Mouse (Mus musculus) thymus, adult 2 months (tissue): Measurements from ENCODE around the gene Upp2. TPM values are rescaled to one million over a fixed set of nuclear protein-coding genes. Genes with fewer than 3 reads are reported as not detected.

ENCODE experiments used
- DNase-seq: peaks from one replicate; pipeline ENCODE4 v3.0.0; 2021
- H3K27ac ChIP-seq: fragments of 200-500 bp; 2 replicates; pipeline ENCODE4 v1.5.1; 2012; ENCODE audit warnings: low read length, control low read depth; ENCODE audit not compliant: control insufficient read depth, insufficient read depth
- H3K27me3 ChIP-seq: fragments of 200-500 bp; 2 replicates; pipeline ENCODE4 v1.6.1; 2012; ENCODE audit warnings: mild to moderate bottlenecking, low read length, moderate library complexity, mixed read lengths; ENCODE audit not compliant: control insufficient read depth, insufficient read depth
- H3K36me3 ChIP-seq: fragments of 200-500 bp; 2 replicates; pipeline ENCODE4 v1.6.1; 2012; ENCODE audit warnings: mild to moderate bottlenecking, low read length, moderate library complexity; ENCODE audit not compliant: control insufficient read depth, insufficient read depth
- H3K4me1 ChIP-seq: fragments of 200-500 bp; replicated peaks from 2 replicates; pipeline ENCODE4 v1.6.1; 2012; ENCODE audit warnings: low read length; ENCODE audit not compliant: control insufficient read depth, insufficient read depth
- H3K4me3 ChIP-seq: fragments of 200-500 bp; 2 replicates; pipeline ENCODE4 v1.5.1; 2012; ENCODE audit warnings: mild to moderate bottlenecking, low read length, control low read depth, moderate library complexity; ENCODE audit not compliant: control insufficient read depth, insufficient read depth
- CTCF ChIP-seq: fragments of 200-500 bp; IDR thresholded peaks from 2 replicates; pipeline ENCODE4 v1.5.1; 2012; ENCODE audit warnings: mild to moderate bottlenecking, control low read depth, low read length, moderate library complexity, borderline replicate concordance; ENCODE audit not compliant: control insufficient read depth, poor library complexity, insufficient read depth; ENCODE audit errors: extremely low read depth
- POLR2A ChIP-seq: fragments of 200-500 bp; IDR thresholded peaks from 2 replicates; pipeline ENCODE4 v1.6.1; 2012; ENCODE audit warnings: mild to moderate bottlenecking, low read length, control low read depth, moderate library complexity; ENCODE audit not compliant: control insufficient read depth, poor library complexity, insufficient read depth; ENCODE audit errors: extremely low read depth
- WGBS: fragments of 180-500 bp; shearing (Covaris S2); methylation state at CpG from one replicate; pipeline ENCODE4 v1.1.7; 2018; 5-methylcytosine and 5-hydroxymethylcytosine counted together
- polyA plus RNA-seq: library from polyadenylated mRNA; depleted of rRNA; stranded (reverse); fragments of >200 nt; gene quantifications from 2 replicates; pipeline ENCODE4 v1.2.3, GENCODE M21; 2012

Upp2 gene
- polyA plus RNA-seq, 1 experiment = 1.8 TPM

- Histone ChIP-seq H3K4me1 (no peaks in the 10 kb centered on the region), H3K36me3 (no peaks in the 10 kb centered on the region), H3K27me3 (no peaks in the 10 kb centered on the region), H3K4me3 (no peak overlapping the region), H3K27ac (no peak overlapping the region)
- no peak for TF ChIP-seq POLR2A
- TF ChIP-seq CTCF = no peak
- no peak for DNase-seq
- WGBS = 91% methylated on average over 7 of the region's 7 CpGs
Measured at GRCm38 (mm10) chr2:58548943-58549342, 18.2 kb upstream of the Upp2 start.

GRCm38 (mm10) chr2:58549960-58550359 lies 17.1 kb upstream of the Upp2 start:
- no peak for TF ChIP-seq POLR2A
- TF ChIP-seq CTCF = no peak
- no peaks in the 10 kb centered on the region for H3K27me3 ChIP-seq
- WGBS = 93% methylated on average over 6 of the region's 6 CpGs
- DNase-seq = no peak
- H3K36me3 ChIP-seq = no peaks in the 10 kb centered on the region
- no peaks in the 10 kb centered on the region for H3K4me1 ChIP-seq
- no peak overlapping the region for H3K4me3 ChIP-seq
- no peak overlapping the region for H3K27ac ChIP-seq

GRCm38 (mm10) chr2:58550488-58550887 lies 16.6 kb upstream of the Upp2 start:
- Histone ChIP-seq H3K27me3 (no peaks in the 10 kb centered on the region), H3K4me3 (no peak overlapping the region), H3K4me1 (no peaks in the 10 kb centered on the region), H3K36me3 (no peaks in the 10 kb centered on the region), H3K27ac (no peak overlapping the region)
- TF ChIP-seq CTCF = no peak
- no peak for TF ChIP-seq POLR2A
- WGBS = 95% methylated on average over 9 of the region's 9 CpGs
- DNase-seq = no peak

- Histone ChIP-seq H3K27ac (no peak overlapping the region), H3K27me3 (no peaks in the 10 kb centered on the region), H3K4me1 (no peaks in the 10 kb centered on the region), H3K4me3 (no peak overlapping the region), H3K36me3 (no peaks in the 10 kb centered on the region)
- DNase-seq = no peak
- WGBS = 89% methylated on average over 6 of the region's 6 CpGs
- TF ChIP-seq POLR2A = no peak
- TF ChIP-seq CTCF = no peak
Measured at GRCm38 (mm10) chr2:58551866-58552265, 15.2 kb upstream of the Upp2 start.

- no peak overlapping the region for H3K27ac ChIP-seq
- DNase-seq = no peak
- no peaks in the 10 kb centered on the region for H3K36me3 ChIP-seq
- H3K4me1 ChIP-seq = no peaks in the 10 kb centered on the region
- TF ChIP-seq POLR2A (no peak), CTCF (no peak)
- H3K4me3 ChIP-seq = no peak overlapping the region
- no peaks in the 10 kb centered on the region for H3K27me3 ChIP-seq
- WGBS = 94% methylated on average over 3 of the region's 3 CpGs
Measured at GRCm38 (mm10) chr2:58552296-58552695, 14.8 kb upstream of the Upp2 start.

- no peak overlapping the region for H3K4me3 ChIP-seq
- no peaks in the 10 kb centered on the region for H3K36me3 ChIP-seq
- 95% methylated on average over 9 of the region's 9 CpGs for WGBS
- no peak overlapping the region for H3K27ac ChIP-seq
- H3K27me3 ChIP-seq = no peaks in the 10 kb centered on the region
- H3K4me1 ChIP-seq = no peaks in the 10 kb centered on the region
- no peak for DNase-seq
- TF ChIP-seq CTCF (no peak), POLR2A (no peak)
Measured at GRCm38 (mm10) chr2:58557045-58557845, 9.9 kb upstream of the Upp2 start.

- no peak for TF ChIP-seq CTCF
- TF ChIP-seq POLR2A = no peak
- H3K4me1 ChIP-seq = 0 out of 2 replicates have a peak, but pooled peaks cover 5% of the 10 kb centered on the region
- H3K27ac ChIP-seq = no peak overlapping the region
- 84% methylated on average over 4 of the region's 4 CpGs for WGBS
- no peaks in the 10 kb centered on the region; the same call in 1 of the 2 replicates for H3K27me3 ChIP-seq
- H3K4me3 ChIP-seq = no peak overlapping the region
- no peak for DNase-seq
- no peaks in the 10 kb centered on the region for H3K36me3 ChIP-seq
Measured at GRCm38 (mm10) chr2:58562137-58562536, 5.0 kb upstream of the Upp2 start.
